Mouse (Mus musculus) E14TG2a.4 (cell line): ENCODE data around the gene Slc6a18.

Experiments
- H3K27me3 ChIP-seq: 2 replicates; pipeline ENCODE4 v1.6.1; 2014; ENCODE audit warnings: low read length, control low read depth; ENCODE audit not compliant: insufficient read depth
- H3K36me3 ChIP-seq: 2 replicates; pipeline ENCODE4 v1.6.1; 2014; ENCODE audit warnings: low read length, control low read depth; ENCODE audit not compliant: insufficient read depth
- H3K4me1 ChIP-seq: replicated peaks from 2 replicates; pipeline ENCODE4 v1.6.1; 2014; ENCODE audit warnings: low read depth, low read length, control low read depth
- H3K4me3 ChIP-seq: replicated peaks from 2 replicates; pipeline ENCODE4 v1.5.1; 2014; ENCODE audit warnings: mild to moderate bottlenecking, low read length
- H3K9me3 ChIP-seq: 2 replicates; pipeline ENCODE4 v1.6.1; 2014; ENCODE audit warnings: low read length, control low read depth
- CTCF ChIP-seq: conservative IDR thresholded peaks from 2 replicates; pipeline ENCODE4 v1.5.1; 2014; ENCODE audit warnings: low read length
- NANOG ChIP-seq: IDR thresholded peaks from 2 replicates; pipeline ENCODE4 v1.6.1; 2014; ENCODE audit warnings: borderline replicate concordance, low read length, mixed read lengths
- POU5F1 ChIP-seq: IDR thresholded peaks from 2 replicates; pipeline ENCODE4 v1.6.1; 2014; ENCODE audit warnings: low read length, borderline replicate concordance

Gene Slc6a18

DNA sequence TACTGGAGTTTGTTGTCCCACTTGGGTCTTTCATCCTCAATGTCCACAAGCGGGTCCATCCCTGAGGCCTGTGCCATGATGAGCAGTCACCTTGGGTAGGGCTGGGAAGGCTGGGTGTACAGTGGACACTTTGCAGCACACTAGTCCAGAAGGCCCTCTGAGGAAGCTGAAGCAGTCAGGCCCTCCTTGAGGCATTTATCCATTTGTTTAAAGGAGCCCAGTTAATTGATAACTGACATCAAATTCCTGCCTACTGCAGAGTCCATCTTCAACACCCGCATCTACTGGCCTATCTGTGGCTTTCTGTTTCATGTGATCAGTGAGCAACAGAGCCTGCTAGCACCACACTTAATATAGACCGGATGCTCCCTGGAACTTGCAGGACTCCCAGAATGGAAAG lies at the start of gene Slc6a18:
Gene Slc6a18, minus strand, starts transcription at position 171 of the 400 bp plus-strand sequence.
- Histone ChIP-seq H3K27me3 (no peaks in the 10 kb centered on the region; the same call in 1 of the 2 replicates), H3K9me3 (no peaks in the 10 kb centered on the region), H3K4me3 (no peak within 1 kb of the TSS), H3K36me3 (no peaks in the 10 kb centered on the region), H3K4me1 (no peaks in the 10 kb centered on the region)
- TF ChIP-seq NANOG (no peak), POU5F1 (no peak), CTCF (no peak)

DNA sequence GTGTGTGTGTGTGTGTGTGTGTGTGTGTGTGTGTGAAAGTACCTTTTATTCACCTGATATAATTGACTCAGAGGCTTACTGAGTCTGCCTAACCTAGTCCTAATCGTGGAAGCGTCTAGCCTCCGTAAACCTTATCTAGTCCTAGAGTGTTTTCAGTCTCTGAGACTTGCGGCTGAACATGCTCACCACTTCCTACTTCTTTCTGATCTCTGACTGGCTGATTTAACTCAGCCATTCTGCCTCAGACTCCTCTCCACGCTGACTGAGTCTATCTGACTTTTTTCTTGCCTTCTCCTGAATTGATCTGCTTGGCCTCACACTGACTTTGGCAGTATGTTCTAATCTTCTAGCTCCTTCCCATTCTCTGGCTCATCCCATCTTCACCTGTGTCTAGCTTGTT lies 47.5 kb upstream of the Slc6a18 start:
- no peak overlapping the region for H3K4me3 ChIP-seq
- TF ChIP-seq CTCF (no peak), NANOG (no peak), POU5F1 (no peak)
- H3K9me3 ChIP-seq: no peaks in the 10 kb centered on the region
- 0 out of 2 replicates have a peak, but pooled peaks cover 7% of the 10 kb centered on the region for H3K27me3 ChIP-seq
- H3K4me1 ChIP-seq: peaks cover 38% of the 10 kb centered on the region
- H3K36me3 ChIP-seq: no peaks in the 10 kb centered on the region

GRCm38 (mm10) chr13:73723081-73723668 lies 45.4 kb upstream of the Slc6a18 start:
- Histone ChIP-seq H3K36me3 (no peaks in the 10 kb centered on the region), H3K27me3 (0 out of 2 replicates have a peak, but pooled peaks cover 2% of the 10 kb centered on the region), H3K4me3 (no peak overlapping the region), H3K4me1 (peaks cover 33% of the 10 kb centered on the region), H3K9me3 (no peaks in the 10 kb centered on the region)
- no peak for TF ChIP-seq NANOG
- peak; percentile 47 for TF ChIP-seq CTCF

DNA sequence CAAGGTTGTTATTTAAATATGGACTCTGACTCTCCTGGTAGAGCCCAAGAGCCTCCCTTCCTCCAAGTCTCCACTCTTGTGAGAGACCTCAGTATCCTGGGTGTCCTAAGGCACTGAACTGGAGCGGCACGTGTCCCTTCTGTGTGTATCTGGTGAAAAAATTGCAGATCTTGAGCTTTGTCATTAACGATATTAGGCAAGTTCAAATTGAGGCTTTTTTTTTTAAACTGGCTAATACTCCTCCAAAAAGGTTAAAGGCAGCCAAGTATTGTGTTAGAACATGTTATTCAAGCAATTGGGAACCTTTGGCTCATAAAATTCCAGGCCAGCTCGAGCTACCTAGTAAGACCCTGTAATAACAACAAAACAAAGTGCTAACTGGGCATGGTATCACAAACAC lies 42.4 kb upstream of the Slc6a18 start:
- H3K27me3 ChIP-seq: 0 out of 2 replicates have a peak, but pooled peaks cover 2% of the 10 kb centered on the region
- TF ChIP-seq POU5F1: no peak
- TF ChIP-seq NANOG: no peak
- no peak for TF ChIP-seq CTCF
- peaks cover 17% of the 10 kb centered on the region for H3K4me1 ChIP-seq
- H3K36me3 ChIP-seq: no peaks in the 10 kb centered on the region
- H3K9me3 ChIP-seq: no peaks in the 10 kb centered on the region
- no peak overlapping the region for H3K4me3 ChIP-seq

GRCm38 (mm10) chr13:73718225-73718624 lies 40.4 kb upstream of the Slc6a18 start:
- TF ChIP-seq POU5F1: no peak
- TF ChIP-seq CTCF: peak; percentile 72
- no peaks in the 10 kb centered on the region for H3K36me3 ChIP-seq
- no peak overlapping the region for H3K4me3 ChIP-seq
- H3K4me1 ChIP-seq: peaks cover 10% of the 10 kb centered on the region
- 0 out of 2 replicates have a peak, but pooled peaks cover 2% of the 10 kb centered on the region for H3K27me3 ChIP-seq
- peaks cover 8% of the 10 kb centered on the region for H3K9me3 ChIP-seq

- Histone ChIP-seq H3K4me3 (no peak overlapping the region), H3K9me3 (peaks cover 14% of the 10 kb centered on the region), H3K27me3 (no peaks in the 10 kb centered on the region), H3K36me3 (no peaks in the 10 kb centered on the region), H3K4me1 (no peaks in the 10 kb centered on the region)
- TF ChIP-seq CTCF (peak; percentile 44), NANOG (no peak), POU5F1 (no peak)
Observed at GRCm38 (mm10) chr13:73714020-73714419, 36.2 kb upstream of the Slc6a18 start.

DNA sequence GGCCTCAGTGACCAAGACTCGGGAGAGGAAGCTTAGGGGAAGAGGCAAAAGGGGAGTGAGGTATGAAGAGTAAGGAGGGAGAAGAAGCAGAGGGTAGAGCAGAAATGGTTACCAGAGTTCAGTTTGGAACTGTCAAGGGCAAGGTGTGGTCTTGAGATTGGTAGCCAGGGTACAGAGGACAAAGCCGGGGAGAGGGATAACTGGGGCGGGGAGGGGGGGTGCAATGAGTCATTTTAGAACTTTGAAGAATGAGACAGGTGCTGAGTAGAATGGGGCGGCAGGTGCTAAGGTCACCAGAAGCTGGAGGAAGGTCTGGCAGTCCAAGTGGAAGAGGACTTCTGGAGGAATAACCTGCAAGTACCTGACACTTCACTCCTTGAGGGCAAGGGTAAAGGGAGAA lies 35.4 kb upstream of the Slc6a18 start:
- TF ChIP-seq NANOG: no peak
- TF ChIP-seq CTCF: no peak
- TF ChIP-seq POU5F1: no peak

DNA sequence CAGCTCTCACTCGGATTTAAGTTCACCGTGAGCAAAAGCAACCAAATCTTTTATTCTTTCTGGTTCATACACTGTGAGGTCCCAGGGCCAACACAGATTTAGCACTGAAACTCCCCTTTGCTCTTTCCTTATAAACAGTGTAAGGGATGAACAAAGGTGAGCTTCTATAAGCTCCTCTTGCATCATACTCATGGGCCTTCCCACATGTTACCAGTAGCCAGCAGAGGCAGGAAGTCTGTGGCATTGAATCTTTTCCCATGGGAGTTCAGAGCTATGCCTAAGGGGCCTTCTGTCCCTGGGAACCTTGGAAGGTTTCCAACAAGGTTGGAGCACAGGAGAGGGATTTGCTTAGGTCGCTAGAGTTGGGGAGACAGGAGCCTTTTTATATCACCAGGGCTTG lies 34.4 kb upstream of the Slc6a18 start:
- TF ChIP-seq POU5F1 (no peak), CTCF (no peak), NANOG (no peak)
- H3K27me3 ChIP-seq: no peaks in the 10 kb centered on the region
- no peak overlapping the region for H3K4me3 ChIP-seq
- no peaks in the 10 kb centered on the region for H3K36me3 ChIP-seq
- H3K9me3 ChIP-seq: peaks cover 14% of the 10 kb centered on the region
- H3K4me1 ChIP-seq: no peaks in the 10 kb centered on the region

More for the DNA sequence above, 35.4 kb upstream of the Slc6a18 start:
- H3K9me3 ChIP-seq: peaks cover 14% of the 10 kb centered on the region
- H3K4me3 ChIP-seq: no peak overlapping the region
- H3K27me3 ChIP-seq: no peaks in the 10 kb centered on the region
- H3K4me1 ChIP-seq: no peaks in the 10 kb centered on the region
- H3K36me3 ChIP-seq: no peaks in the 10 kb centered on the region

DNA sequence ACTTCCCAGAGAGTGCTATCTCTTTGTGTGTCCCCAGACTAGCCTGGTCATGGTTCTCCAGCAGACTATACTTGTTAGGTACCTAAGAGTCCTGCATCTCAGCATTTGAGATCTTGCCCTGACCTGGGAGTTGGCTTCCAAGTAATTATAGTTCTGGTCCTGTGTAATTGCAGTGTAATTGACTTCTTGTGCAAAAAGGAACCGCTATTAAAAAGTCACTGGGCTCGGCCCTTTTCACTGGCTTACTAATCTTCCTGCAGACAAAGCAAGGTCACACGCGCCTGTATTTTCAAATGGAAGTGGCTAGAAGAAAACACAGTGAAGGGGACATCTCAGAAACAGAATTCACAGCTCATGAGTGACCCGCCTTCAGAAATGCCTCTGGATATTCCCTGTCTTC lies 34.0 kb upstream of the Slc6a18 start:
- Histone ChIP-seq H3K4me3 (no peak overlapping the region), H3K27me3 (no peaks in the 10 kb centered on the region), H3K4me1 (no peaks in the 10 kb centered on the region), H3K9me3 (peaks cover 14% of the 10 kb centered on the region), H3K36me3 (no peaks in the 10 kb centered on the region)
- TF ChIP-seq NANOG (no peak), CTCF (no peak), POU5F1 (no peak)
